ENCODE assay signal across 8 mouse cellular contexts in the genomic region with DNA sequence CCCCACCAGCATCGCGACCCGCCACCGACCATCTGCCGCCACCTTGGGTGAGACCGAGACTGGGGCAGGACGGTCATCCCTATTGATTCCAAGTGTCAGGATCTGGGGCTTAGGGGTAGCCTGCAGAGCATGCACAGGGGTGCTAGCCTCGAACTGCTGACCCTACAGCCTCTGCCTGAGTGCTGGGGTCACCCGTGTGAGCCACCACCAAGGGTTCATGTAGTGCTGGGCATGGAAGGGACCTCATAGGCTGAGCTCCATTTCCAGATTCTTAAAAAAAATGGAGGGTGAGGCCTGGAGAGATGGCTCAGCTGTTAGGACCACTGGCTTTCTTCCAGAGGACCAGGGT. TPM values are rescaled to one million over a fixed set of nuclear protein-coding genes. Genes with fewer than 3 reads are reported as not detected.
DNase-seq lines count a peak whose midpoint lies in the region; ATAC-seq lines count a peak whose summit lies in the region.

No protein-coding gene starts in this region.

- no peak for DNase-seq in heart, postnatal 36 days
- DNase-seq in embryonic facial prominence, embryonic 10.5 days (ENCODE audit: low spot score) = no peak
- DNase-seq in midbrain, embryonic 10.5 days (ENCODE audit: low spot score) = no peak
- DNase-seq in right cerebral cortex, postnatal 14 days = no peak
- no peak for DNase-seq in layer of hippocampus, adult 18-20 months (ENCODE audit: low spot score in 2 of 2)
- no peak for DNase-seq in kidney, postnatal 14 days

- peaks cover 16% of the 10 kb centered on the region for H3K4me1 ChIP-seq in heart, embryonic 15.5 days (replicated peaks)
- peaks cover 40% of the 10 kb centered on the region for H3K4me1 ChIP-seq in embryonic facial prominence, embryonic 10.5 days
- peaks cover 21% of the 10 kb centered on the region for H3K4me1 ChIP-seq in hindbrain, embryonic 13.5 days (replicated peaks)
- peaks cover 46% of the 10 kb centered on the region for H3K4me1 ChIP-seq in midbrain, embryonic 10.5 days

- intact Hi-C loops in heart, postnatal 36 days (cut with DNase I) = loop anchor here (10.0 kb wide), 2 partner anchors 224 to 426 kb away; a partner anchor contains a TSS

- H3K9me3 ChIP-seq in heart, embryonic 15.5 days (replicated peaks) = no peaks in the 10 kb centered on the region
- no peaks in the 10 kb centered on the region for H3K9me3 ChIP-seq in embryonic facial prominence, embryonic 10.5 days
- H3K9me3 ChIP-seq in hindbrain, embryonic 13.5 days = no peaks in the 10 kb centered on the region
- no peaks in the 10 kb centered on the region for H3K9me3 ChIP-seq in midbrain, embryonic 10.5 days (replicated peaks)

- peak overlapping the region; percentile 100 for H3K4me2 ChIP-seq in heart, embryonic 15.5 days
- peak overlapping the region; percentile 98 for H3K4me2 ChIP-seq in hindbrain, embryonic 13.5 days

- no peak for ATAC-seq in heart, embryonic 15.5 days (replicated peaks; ENCODE audit: insufficient number of reproducible peaks, insufficient read depth, low FRiP score, low read depth)
- ATAC-seq in hindbrain, embryonic 13.5 days (ENCODE audit: low FRiP score) = peak; percentile 49; the same call in 1 of the 2 replicates

- H3K27me3 ChIP-seq in heart, embryonic 15.5 days = peaks cover 8% of the 10 kb centered on the region; the same call in 1 of the 2 replicates
- peaks cover 57% of the 10 kb centered on the region for H3K27me3 ChIP-seq in embryonic facial prominence, embryonic 10.5 days (replicated peaks; ENCODE audit: low read depth, poor library complexity, severe bottlenecking)
- peaks cover 16% of the 10 kb centered on the region; the same call in 1 of the 2 replicates for H3K27me3 ChIP-seq in hindbrain, embryonic 13.5 days
- H3K27me3 ChIP-seq in midbrain, embryonic 10.5 days (ENCODE audit: low read depth, poor library complexity, severe bottlenecking) = peaks cover 50% of the 10 kb centered on the region

- H3K27ac ChIP-seq in heart, embryonic 15.5 days = no peak overlapping the region
- H3K27ac ChIP-seq in embryonic facial prominence, embryonic 10.5 days (replicated peaks) = peak overlapping the region; percentile 63; the same call in 1 of the 2 replicates
- no peak overlapping the region for H3K27ac ChIP-seq in hindbrain, embryonic 13.5 days
- peak overlapping the region; percentile 79 for H3K27ac ChIP-seq in midbrain, embryonic 10.5 days (replicated peaks)

- no peak overlapping the region for H3K9ac ChIP-seq in heart, embryonic 15.5 days
- H3K9ac ChIP-seq in hindbrain, embryonic 13.5 days = no peak overlapping the region

- H3K4me3 ChIP-seq in heart, embryonic 15.5 days = peak overlapping the region; percentile 71
- H3K4me3 ChIP-seq in embryonic facial prominence, embryonic 10.5 days = peak overlapping the region; percentile 71
- H3K4me3 ChIP-seq in hindbrain, embryonic 13.5 days = peak overlapping the region; percentile 66
- peak overlapping the region; percentile 78 for H3K4me3 ChIP-seq in midbrain, embryonic 10.5 days

- 26% methylated on average over 9 of the region's 9 CpGs for WGBS in heart, embryonic 15.5 days
- 17% methylated on average over 9 of the region's 9 CpGs for WGBS in embryonic facial prominence, embryonic 10.5 days
- 11% methylated on average over 9 of the region's 9 CpGs for WGBS in hindbrain, embryonic 13.5 days
- WGBS in midbrain, embryonic 10.5 days = 12% methylated on average over 9 of the region's 9 CpGs

- H3K36me3 ChIP-seq in heart, embryonic 15.5 days = no peaks in the 10 kb centered on the region
- H3K36me3 ChIP-seq in embryonic facial prominence, embryonic 10.5 days (replicated peaks) = no peaks in the 10 kb centered on the region
- no peaks in the 10 kb centered on the region for H3K36me3 ChIP-seq in hindbrain, embryonic 13.5 days
- H3K36me3 ChIP-seq in midbrain, embryonic 10.5 days = no peaks in the 10 kb centered on the region

RNA-seq across cellular contexts. Expression of a gene that starts 0.4 kb away (rescaled TPM):
- 0.34 and 0.80 TPM in 2 replicates for polyA plus RNA-seq in heart, embryonic 15.5 days (2015; fragmentation: Nextera tagmentation; extraction: Ambion mirVana)
- not detected for total RNA-seq in heart, postnatal 36 days (2021)
- polyA plus RNA-seq in embryonic facial prominence, embryonic 10.5 days (2016; fragmentation: Nextera tagmentation; extraction: Ambion mirVana) = 0.54 and 0.83 TPM in 2 replicates
- polyA plus RNA-seq in hindbrain, embryonic 13.5 days (2015; fragmentation: Nextera tagmentation; extraction: Ambion mirVana) = 1.4 and 1.7 TPM in 2 replicates
- 0.86 and 1.2 TPM in 2 replicates for polyA plus RNA-seq in midbrain, embryonic 10.5 days (2016; fragmentation: Nextera tagmentation; extraction: Ambion mirVana)
- total RNA-seq in layer of hippocampus, adult 18-20 months (2021) = 1 to 10 TPM in 1 of 2 experiments, under 1 TPM in 1; 0.68 to 1.6 TPM

Comparison
In these comparisons a context has a peak if more than half of its experiments do, and no peak if none do; other contexts are left out.
1. H3K27ac ChIP-seq: peak in embryonic facial prominence, embryonic 10.5 days (single experiment) and midbrain, embryonic 10.5 days (single experiment); none in heart, embryonic 15.5 days (single experiment) and hindbrain, embryonic 13.5 days (single experiment).
2. Peak in every context shown above with its lines, with median percentiles within 50 percentile points of each other: H3K4me3 ChIP-seq.